Mouse (Mus musculus): Measurements from ENCODE around the gene Wfikkn2. TPM values are rescaled to one million over a fixed set of nuclear protein-coding genes. Genes with fewer than 3 reads are reported as not detected.

Wfikkn2 gene
- total and polyA plus RNA-seq, 3 experiments = 0.04 to 0.11 (median 0.08) TPM

GRCm38 (mm10) chr11:94225985-94226384, 19.8 kb downstream of the Wfikkn2 start (continued):
- TF ChIP-seq MAFK (IDR thresholded peaks at IDR 0.05; ENCODE audit: insufficient replicate concordance, low read length) (no peak), TBP (conservative IDR thresholded peaks at IDR 0.05; ENCODE audit: low read depth, low read length) (0 out of 2 replicates have a peak, but pooled peaks have one; percentile 34), ZC3H11A (IDR thresholded peaks at IDR 0.05; ENCODE audit: low read depth, low read length) (peak; percentile 61), EP300 (IDR thresholded peaks at IDR 0.05; ENCODE audit: low read length) (peak; percentile 22; the same call in 1 of the 2 replicates), MYC (IDR thresholded peaks at IDR 0.05; ENCODE audit: low read depth, low read length) (peak; percentile 71; the same call in 1 of the 2 replicates), POLR2A (IDR thresholded peaks at IDR 0.05; ENCODE audit: low read depth, low read length) (no peak), USF1 (IDR thresholded peaks at IDR 0.05; ENCODE audit: low read depth, low read length) (peak; percentile 32), MEF2A (IDR thresholded peaks at IDR 0.05; ENCODE audit: borderline replicate concordance, low read depth, low read length) (peak; percentile 55; the same call in 1 of the 2 replicates), SIN3A (IDR thresholded peaks at IDR 0.05; ENCODE audit: low read length) (no peak), HCFC1 (IDR thresholded peaks at IDR 0.05; ENCODE audit: low read depth, low read length) (peak; percentile 12; the same call in 1 of the 2 replicates), MXI1 (IDR thresholded peaks at IDR 0.05; ENCODE audit: low read depth, low read length) (no peak; the same call in 1 of the 2 replicates), SMC3 (IDR thresholded peaks at IDR 0.05; ENCODE audit: low read depth, low read length) (peak; percentile 89)

GRCm38 (mm10) chr11:94223531-94223930, 22.3 kb downstream of the Wfikkn2 start:
- DNase-seq (ENCODE audit: extremely low read depth) = no peak
- TF ChIP-seq JUN (IDR thresholded peaks at IDR 0.05; ENCODE audit: insufficient read depth, low read depth, low read length) (no peak), NRF1 (IDR thresholded peaks at IDR 0.05; ENCODE audit: low read depth, low read length) (no peak), CHD1 (IDR thresholded peaks at IDR 0.05; ENCODE audit: low read depth, low read length) (no peak), UBTF (IDR thresholded peaks at IDR 0.05; ENCODE audit: low read depth, low read length) (no peak), MAZ (IDR thresholded peaks at IDR 0.05; ENCODE audit: low read depth, low read length) (no peak), SMC3 (IDR thresholded peaks at IDR 0.05; ENCODE audit: low read depth, low read length) (no peak), MYC (IDR thresholded peaks at IDR 0.05; ENCODE audit: low read depth, low read length) (no peak), ZNF384 (IDR thresholded peaks at IDR 0.05; ENCODE audit: low read depth, low read length) (no peak), KAT2A (IDR thresholded peaks at IDR 0.05; ENCODE audit: insufficient replicate concordance, low read length) (no peak), ZKSCAN1 (IDR thresholded peaks at IDR 0.05; ENCODE audit: borderline replicate concordance, low read depth, low read length) (no peak), BHLHE40 (IDR thresholded peaks at IDR 0.05; ENCODE audit: low read depth, low read length) (no peak)
- H3K9ac ChIP-seq (ENCODE audit: insufficient read depth, low read depth) = no peak overlapping the region
- no peak overlapping the region for H3K27ac ChIP-seq (ENCODE audit: insufficient read depth, low read depth)
- no peaks in the 10 kb centered on the region for H3K9me3 ChIP-seq (replicated peaks; ENCODE audit: low read length)
- dilution Hi-C loops (cut with MboI; ENCODE audit: extremely low pct_ligation_motif_present, extremely low pct_unique_long_range_greater_than_20kb, low sequenced_read_pairs) = no loop called here
- peaks cover 2 to 7% of the 10 kb centered on the region in 2 experiments; a peak in 3 of 4 replicates for H3K4me1 ChIP-seq (ENCODE audit: control insufficient read depth in 1 of 2, insufficient read depth in 2 of 2)
- peaks cover 3% of the 10 kb centered on the region for H3K27me3 ChIP-seq (replicated peaks)
- no peak overlapping the region for H3K4me2 ChIP-seq (ENCODE audit: insufficient read depth, low read depth, poor library complexity, severe bottlenecking)
- no peak overlapping the region for H3K4me3 ChIP-seq (replicated peaks in 1 of 3; ENCODE audit: low read depth in 2 of 3, low read length in 2 of 3, poor library complexity in 1 of 3)
- no peaks in the 10 kb centered on the region for H3K36me3 ChIP-seq (replicated peaks in 1 of 2; ENCODE audit: control insufficient read depth in 1 of 2, insufficient read depth in 1 of 2, low read length in 1 of 2)
- no peaks in the 10 kb centered on the region for H3K79me2 ChIP-seq (replicated peaks; ENCODE audit: control insufficient read depth, extremely low read depth, insufficient read depth, poor library complexity, severe bottlenecking)
- in situ Hi-C loops (cut with MboI; ENCODE audit: low pct_ligation_motif_present, low pct_unique_long_range_greater_than_20kb, low sequenced_read_pairs) = loop anchor here (5.0 kb wide), 1 partner anchor 86 kb away; no protein-coding TSS in a partner anchor

Data from CH12.LX (cell line).